Mouse (Mus musculus): ENCODE data around the gene Atpif1. TPM values are rescaled to one million over a fixed set of nuclear protein-coding genes. Genes with fewer than 3 reads are reported as not detected.

The Atpif1 gene
- polyA plus RNA-seq (2012; fragmentation: generic; extraction: Trizol), result 596 TPM
- long read RNA-seq, experiment 1, transcript Atpif1-201 (3 exons, 539 nt), result major isoform, 411 of 462 reads
- long read RNA-seq, experiment 1, transcript Atpif1-203 (2 exons, 462 nt), result minor isoform, 9 of 462 reads
- long read RNA-seq, experiment 1, partial matches to known transcripts, result 1 of 462 reads
- long read RNA-seq, experiment 1, other reads (novel, unspliced or antisense), result 39 of 462 reads
- long read RNA-seq, experiment 2, transcript Atpif1-201 (3 exons, 539 nt), result major isoform, 45 of 52 reads
- long read RNA-seq, experiment 2, partial matches to known transcripts, result 1 of 52 reads
- long read RNA-seq, experiment 2, other reads (novel, unspliced or antisense), result 4 of 52 reads

DNA sequence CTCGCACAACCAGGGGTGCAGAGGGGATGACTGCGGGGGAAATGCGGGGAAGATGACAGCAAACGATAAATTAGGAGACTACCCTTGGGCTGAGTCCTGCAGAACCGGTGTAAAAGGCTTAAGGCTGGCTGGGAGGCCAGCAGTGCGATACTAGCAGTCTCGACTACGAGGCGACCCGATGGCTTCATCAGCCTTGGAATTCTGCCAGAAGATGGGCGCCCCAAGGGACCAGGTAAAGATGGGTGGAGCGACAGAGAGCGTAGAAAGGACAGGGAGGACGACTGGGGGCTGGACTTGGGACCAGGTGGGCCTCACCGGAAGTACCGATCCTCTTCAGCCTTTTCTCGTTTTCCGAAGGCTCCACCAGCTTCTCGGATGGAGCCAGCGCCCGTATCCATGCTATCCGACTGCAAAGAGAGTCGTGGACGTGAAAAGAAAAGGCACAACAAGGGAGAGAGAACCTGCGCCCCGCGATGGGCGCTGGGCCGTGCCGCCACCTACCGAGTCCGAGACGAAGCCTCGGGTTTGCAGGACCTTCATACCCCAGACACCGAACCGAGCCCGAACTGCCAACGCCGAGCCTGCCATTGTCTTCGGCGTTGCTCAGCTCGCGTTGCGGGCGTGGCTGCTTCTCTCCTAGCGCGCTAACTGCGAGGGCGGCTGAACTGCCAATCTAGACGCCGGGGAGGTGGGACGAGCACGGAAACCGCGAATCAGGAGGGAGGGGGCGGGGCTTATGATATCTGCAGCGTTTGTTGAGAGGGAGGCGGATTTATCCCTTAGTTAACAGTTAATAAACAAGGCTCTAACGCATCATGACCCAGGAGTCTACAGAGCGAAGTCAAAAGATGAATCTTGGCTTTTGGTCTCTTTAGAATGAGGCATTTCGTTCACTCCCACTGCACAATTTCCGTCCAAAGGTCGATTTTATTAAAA, at the start of gene Atpif1:
Atpif1 (minus strand) TSS at position 679 of the 936 bp plus-strand sequence.
- Histone ChIP-seq H3K79me2 (ENCODE audit: control insufficient read depth, insufficient read depth) (peaks cover 57% of the 10 kb centered on the region), H3K4me3 (ENCODE audit: insufficient read depth, poor library complexity, severe bottlenecking) (peak within 1 kb of the TSS; percentile 61), H3ac (ENCODE audit: control insufficient read depth, insufficient read length, low read depth) (peak within 1 kb of the TSS; percentile 83), H3K36me3 (ENCODE audit: control insufficient read depth, insufficient read depth) (peaks cover 19% of the 10 kb centered on the region), H3K79me3 (ENCODE audit: low read depth) (peaks cover 41% of the 10 kb centered on the region), H3K27me3 (ENCODE audit: control insufficient read depth, insufficient read depth, insufficient read length) (no peaks in the 10 kb centered on the region)
- TF ChIP-seq CEBPB (IDR thresholded peaks at IDR 0.05; ENCODE audit: low read depth), result no peak
- TF ChIP-seq CTCF (IDR thresholded peaks at IDR 0.05; ENCODE audit: control insufficient read depth, insufficient read depth, insufficient read length), result no peak
- no peak for TF ChIP-seq MYOD1 (IDR thresholded peaks at IDR 0.05; ENCODE audit: control insufficient read depth, insufficient read length, low read depth)
- TF ChIP-seq MAX (IDR thresholded peaks at IDR 0.05), result no peak
- TF ChIP-seq FOSL1 (IDR thresholded peaks at IDR 0.05; ENCODE audit: insufficient read depth, low read length, poor library complexity, severe bottlenecking), result no peak
- no peak for TF ChIP-seq MYOG (IDR thresholded peaks at IDR 0.05; ENCODE audit: control insufficient read depth, extremely low read depth, insufficient read length)
- TF ChIP-seq USF1 (IDR thresholded peaks at IDR 0.05; ENCODE audit: low read depth), result no peak

DNA sequence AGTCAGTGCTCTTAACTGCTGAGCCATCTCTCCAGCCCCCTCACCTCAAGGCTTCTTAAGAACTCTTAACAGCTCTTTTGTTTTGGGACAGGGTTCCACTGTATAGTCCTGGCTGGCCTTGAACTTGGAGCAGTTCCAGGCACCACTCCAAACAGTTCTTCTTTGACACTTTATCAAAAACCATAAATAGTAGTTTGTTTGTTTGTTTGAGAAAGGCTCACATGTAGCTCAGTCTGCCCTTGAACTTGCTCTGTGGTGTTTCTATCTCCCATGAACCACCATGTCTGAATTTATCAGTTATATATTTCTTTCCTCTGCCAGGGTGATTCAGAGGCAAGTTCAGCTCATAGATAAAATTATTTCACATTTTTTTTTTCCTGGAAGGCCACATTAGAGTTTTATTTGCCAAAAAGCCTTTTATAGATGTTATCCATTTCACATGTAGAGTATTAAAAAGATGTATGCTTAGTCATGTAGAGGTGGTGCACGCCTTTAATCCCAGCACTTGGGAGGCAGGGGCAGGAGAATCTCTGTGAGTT, 41.4 kb upstream of the Atpif1 start:
- H3K27me3 ChIP-seq (ENCODE audit: control insufficient read depth, insufficient read depth, insufficient read length), result no peaks in the 10 kb centered on the region
- no peak for TF ChIP-seq CEBPB (IDR thresholded peaks at IDR 0.05; ENCODE audit: low read depth)
- TF ChIP-seq CTCF (IDR thresholded peaks at IDR 0.05; ENCODE audit: control insufficient read depth, insufficient read depth, insufficient read length), result no peak
- TF ChIP-seq MYOD1 (IDR thresholded peaks at IDR 0.05; ENCODE audit: control insufficient read depth, insufficient read length, low read depth), result no peak
- no peak for TF ChIP-seq FOSL1 (IDR thresholded peaks at IDR 0.05; ENCODE audit: insufficient read depth, low read length, poor library complexity, severe bottlenecking)
- no peak for TF ChIP-seq MAX (IDR thresholded peaks at IDR 0.05)
- TF ChIP-seq MYOG (IDR thresholded peaks at IDR 0.05; ENCODE audit: control insufficient read depth, extremely low read depth, insufficient read length), result no peak
- TF ChIP-seq USF1 (IDR thresholded peaks at IDR 0.05; ENCODE audit: low read depth), result no peak

DNA sequence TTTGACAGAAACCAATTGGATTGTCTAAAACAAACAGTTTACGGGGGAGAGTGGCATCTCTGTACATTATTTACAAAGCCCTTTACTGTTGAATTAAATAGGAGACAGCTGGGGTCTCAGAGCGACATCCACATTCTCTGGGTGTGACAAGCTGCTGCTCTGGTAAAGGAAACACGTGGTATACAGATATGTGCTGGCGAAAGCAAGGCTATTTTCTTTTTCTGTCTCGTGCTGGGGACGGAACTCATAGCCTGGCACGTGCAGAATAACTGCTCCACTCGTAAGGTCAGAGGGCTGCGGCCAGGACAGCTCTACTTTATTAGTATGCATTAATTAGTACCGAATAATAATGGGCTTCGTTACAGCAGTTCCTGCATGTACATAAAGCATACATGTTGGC, 39.9 kb upstream of the Atpif1 start:
- Histone ChIP-seq H3ac (ENCODE audit: control insufficient read depth, insufficient read length, low read depth) (no peak overlapping the region), H3K4me3 (ENCODE audit: insufficient read depth, poor library complexity, severe bottlenecking) (no peak overlapping the region), H3K27me3 (ENCODE audit: control insufficient read depth, insufficient read depth, insufficient read length) (no peaks in the 10 kb centered on the region), H3K36me3 (ENCODE audit: control insufficient read depth, insufficient read depth) (no peaks in the 10 kb centered on the region), H3K79me3 (ENCODE audit: low read depth) (no peaks in the 10 kb centered on the region), H3K79me2 (ENCODE audit: control insufficient read depth, insufficient read depth) (no peaks in the 10 kb centered on the region)
- TF ChIP-seq FOSL1 (IDR thresholded peaks at IDR 0.05; ENCODE audit: insufficient read depth, low read length, poor library complexity, severe bottlenecking), result no peak
- no peak for TF ChIP-seq MYOG (IDR thresholded peaks at IDR 0.05; ENCODE audit: control insufficient read depth, extremely low read depth, insufficient read length)
- TF ChIP-seq MAX (IDR thresholded peaks at IDR 0.05), result no peak
- no peak for TF ChIP-seq CEBPB (IDR thresholded peaks at IDR 0.05; ENCODE audit: low read depth)
- TF ChIP-seq USF1 (IDR thresholded peaks at IDR 0.05; ENCODE audit: low read depth), result no peak
- TF ChIP-seq MYOD1 (IDR thresholded peaks at IDR 0.05; ENCODE audit: control insufficient read depth, insufficient read length, low read depth), result no peak
- TF ChIP-seq CTCF (IDR thresholded peaks at IDR 0.05; ENCODE audit: control insufficient read depth, insufficient read depth, insufficient read length), result no peak

More for the DNA sequence above, 41.4 kb upstream of the Atpif1 start:
- H3K79me3 ChIP-seq (ENCODE audit: low read depth), result no peaks in the 10 kb centered on the region
- no peaks in the 10 kb centered on the region for H3K79me2 ChIP-seq (ENCODE audit: control insufficient read depth, insufficient read depth)
- H3K36me3 ChIP-seq (ENCODE audit: control insufficient read depth, insufficient read depth), result no peaks in the 10 kb centered on the region
- no peak overlapping the region for H3K4me3 ChIP-seq (ENCODE audit: insufficient read depth, poor library complexity, severe bottlenecking)
- no peak overlapping the region for H3ac ChIP-seq (ENCODE audit: control insufficient read depth, insufficient read length, low read depth)

DNA sequence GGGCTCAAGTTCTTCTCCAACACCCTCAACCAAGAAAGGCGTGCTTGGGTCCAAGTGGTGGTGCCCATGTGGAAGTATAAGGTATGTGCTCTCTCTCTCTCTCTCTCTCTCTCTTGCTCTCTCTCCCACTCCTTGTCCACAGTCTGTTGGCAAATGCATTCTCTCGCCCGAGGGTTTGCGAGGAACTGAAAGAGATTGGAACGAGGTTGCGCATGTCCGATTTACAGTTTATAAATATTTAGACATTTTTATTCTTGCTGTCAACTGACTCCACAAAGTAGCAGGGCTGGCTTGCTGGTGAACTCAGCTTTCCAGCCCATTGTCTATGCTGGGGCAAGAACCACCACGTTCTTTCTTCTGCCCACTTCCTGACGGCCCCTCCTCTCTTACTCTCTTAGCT, 37.7 kb upstream of the Atpif1 start:
- Histone ChIP-seq H3K36me3 (ENCODE audit: control insufficient read depth, insufficient read depth) (no peaks in the 10 kb centered on the region), H3K4me3 (ENCODE audit: insufficient read depth, poor library complexity, severe bottlenecking) (no peak overlapping the region), H3K79me2 (ENCODE audit: control insufficient read depth, insufficient read depth) (no peaks in the 10 kb centered on the region), H3ac (ENCODE audit: control insufficient read depth, insufficient read length, low read depth) (no peak overlapping the region), H3K27me3 (ENCODE audit: control insufficient read depth, insufficient read depth, insufficient read length) (no peaks in the 10 kb centered on the region), H3K79me3 (ENCODE audit: low read depth) (no peaks in the 10 kb centered on the region)
- TF ChIP-seq MYOD1 (IDR thresholded peaks at IDR 0.05; ENCODE audit: control insufficient read depth, insufficient read length, low read depth), result no peak
- no peak for TF ChIP-seq CTCF (IDR thresholded peaks at IDR 0.05; ENCODE audit: control insufficient read depth, insufficient read depth, insufficient read length)
- TF ChIP-seq FOSL1 (IDR thresholded peaks at IDR 0.05; ENCODE audit: insufficient read depth, low read length, poor library complexity, severe bottlenecking), result no peak
- no peak for TF ChIP-seq MAX (IDR thresholded peaks at IDR 0.05)

DNA sequence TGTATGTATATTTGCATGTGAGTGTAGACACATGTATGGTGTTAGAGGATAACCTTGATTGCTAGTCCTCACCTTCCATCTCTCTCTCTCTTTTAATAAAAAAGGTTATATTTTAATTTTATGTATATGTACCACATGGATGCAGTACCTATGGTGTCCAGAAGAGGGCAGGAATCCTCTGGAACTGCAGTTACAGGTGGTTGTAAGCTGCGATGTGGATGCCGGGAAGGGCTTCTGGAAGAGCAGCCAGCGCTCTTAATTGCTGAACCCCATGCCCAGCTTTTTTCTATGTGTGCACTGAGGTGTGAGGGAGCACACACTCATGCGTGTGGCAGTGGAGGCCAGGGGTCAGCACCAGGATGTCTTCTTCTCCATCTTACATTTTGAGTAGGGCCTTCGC, 35.7 kb upstream of the Atpif1 start:
- H3K4me3 ChIP-seq (ENCODE audit: insufficient read depth, poor library complexity, severe bottlenecking), result no peak overlapping the region

More for the DNA sequence above, 35.7 kb upstream of the Atpif1 start:
- no peaks in the 10 kb centered on the region for H3K36me3 ChIP-seq (ENCODE audit: control insufficient read depth, insufficient read depth)
- TF ChIP-seq MYOG (IDR thresholded peaks at IDR 0.05; ENCODE audit: control insufficient read depth, extremely low read depth, insufficient read length) (no peak), USF1 (IDR thresholded peaks at IDR 0.05; ENCODE audit: low read depth) (no peak), MYOD1 (IDR thresholded peaks at IDR 0.05; ENCODE audit: control insufficient read depth, insufficient read length, low read depth) (no peak), CEBPB (IDR thresholded peaks at IDR 0.05; ENCODE audit: low read depth) (no peak), FOSL1 (IDR thresholded peaks at IDR 0.05; ENCODE audit: insufficient read depth, low read length, poor library complexity, severe bottlenecking) (no peak), CTCF (IDR thresholded peaks at IDR 0.05; ENCODE audit: control insufficient read depth, insufficient read depth, insufficient read length) (no peak), MAX (IDR thresholded peaks at IDR 0.05) (no peak)
- H3K79me2 ChIP-seq (ENCODE audit: control insufficient read depth, insufficient read depth), result no peaks in the 10 kb centered on the region
- H3ac ChIP-seq (ENCODE audit: control insufficient read depth, insufficient read length, low read depth), result no peak overlapping the region
- H3K79me3 ChIP-seq (ENCODE audit: low read depth), result no peaks in the 10 kb centered on the region
- H3K27me3 ChIP-seq (ENCODE audit: control insufficient read depth, insufficient read depth, insufficient read length), result no peaks in the 10 kb centered on the region

Measured in C2C12 (cell line).